Mouse (Mus musculus) forelimb bud, embryonic 11.5 days (tissue): Measurements from ENCODE around the gene A630023A22Rik.

Experiments
- DNase-seq: peaks from one replicate; pipeline ENCODE4 v3.0.0-alpha.2; 2012; ENCODE audit warnings: low read depth, low spot score

A630023A22Rik gene

GRCm38 (mm10) chr14:34087856-34088398 is 14.6 kb downstream of the A630023A22Rik start:
- no peak for DNase-seq

DNA sequence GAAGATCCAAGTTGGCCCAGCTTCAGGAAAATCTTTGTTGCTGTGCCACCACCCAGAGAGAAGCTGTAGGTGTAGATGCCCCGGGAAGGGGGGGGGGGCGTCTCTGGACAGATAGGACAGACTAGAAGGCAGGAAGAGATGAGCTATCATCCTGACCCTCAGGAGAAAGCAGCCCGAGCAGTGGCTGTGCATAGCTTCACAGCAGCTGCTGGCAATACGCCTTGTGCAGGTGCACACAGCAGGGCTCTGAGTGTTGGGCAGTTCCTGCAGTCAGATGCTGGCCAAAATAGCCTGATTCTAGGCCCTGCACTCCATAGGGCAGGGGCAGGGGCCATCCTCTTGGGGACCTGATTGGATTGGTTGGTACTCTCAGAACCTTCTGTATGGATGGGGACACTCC is 15.7 kb downstream of the A630023A22Rik start:
- no peak for DNase-seq

- no peak for DNase-seq
Measured at GRCm38 (mm10) chr14:34085731-34086130, 16.8 kb downstream of the A630023A22Rik start, which contains the start of gene Anxa8. Anxa8 (plus strand) TSS chr14:34085981.

DNA sequence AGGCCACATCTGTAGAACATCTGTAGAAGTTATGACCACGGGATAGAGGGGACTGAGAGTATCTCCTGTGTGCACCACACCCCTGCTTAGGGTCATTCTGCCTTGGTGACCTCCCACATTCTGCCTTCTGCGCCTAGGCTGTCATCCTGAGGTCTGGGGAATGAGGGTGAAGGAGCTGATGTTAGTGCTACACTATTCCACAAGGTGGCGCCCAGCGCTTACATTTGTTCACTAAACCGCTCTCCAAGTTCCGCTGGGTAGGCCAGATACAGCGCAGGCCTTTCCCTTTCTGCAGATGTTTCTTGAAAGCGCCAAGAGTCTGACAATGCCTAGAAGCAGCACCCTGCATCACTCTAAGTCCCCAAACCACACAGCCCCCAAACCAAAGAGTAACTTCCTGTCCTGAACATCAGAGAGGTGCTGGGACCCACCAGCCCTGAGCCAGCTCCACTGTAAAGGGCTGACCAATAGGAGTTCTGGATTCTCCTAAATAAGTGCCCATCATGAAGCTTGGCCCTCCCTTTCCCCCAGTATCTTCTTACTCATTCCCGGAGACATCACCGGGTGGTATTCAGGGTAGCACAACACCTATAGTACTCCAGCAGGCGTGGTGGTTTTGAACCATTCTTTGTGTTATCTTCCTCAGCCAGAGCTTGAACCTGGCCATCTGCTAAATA is 22.1 kb downstream of the A630023A22Rik start:
- DNase-seq = peak; percentile 85

DNA sequence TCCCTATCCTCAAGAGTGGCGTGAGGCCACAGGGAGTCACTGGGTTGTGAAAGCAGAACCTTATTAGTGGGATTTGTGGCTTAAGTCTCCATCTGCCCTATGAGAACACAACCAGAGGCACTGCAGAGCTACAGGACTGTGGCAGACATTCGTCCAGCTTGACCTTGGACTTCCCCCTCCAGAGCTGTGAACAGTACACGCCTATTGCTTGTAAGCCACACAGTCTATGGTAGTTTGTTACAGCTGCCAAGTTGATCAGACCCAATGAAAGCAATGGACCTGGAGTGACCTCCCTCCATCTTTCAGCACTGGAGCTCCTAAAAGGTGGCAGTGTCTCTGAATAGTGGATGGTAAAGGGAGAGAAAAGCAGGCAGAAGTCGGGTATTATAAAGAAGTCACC is 24.3 kb downstream of the A630023A22Rik start:
- DNase-seq = no peak

- no peak for DNase-seq
Measured at GRCm38 (mm10) chr14:34077222-34077621, 25.3 kb downstream of the A630023A22Rik start.

DNA sequence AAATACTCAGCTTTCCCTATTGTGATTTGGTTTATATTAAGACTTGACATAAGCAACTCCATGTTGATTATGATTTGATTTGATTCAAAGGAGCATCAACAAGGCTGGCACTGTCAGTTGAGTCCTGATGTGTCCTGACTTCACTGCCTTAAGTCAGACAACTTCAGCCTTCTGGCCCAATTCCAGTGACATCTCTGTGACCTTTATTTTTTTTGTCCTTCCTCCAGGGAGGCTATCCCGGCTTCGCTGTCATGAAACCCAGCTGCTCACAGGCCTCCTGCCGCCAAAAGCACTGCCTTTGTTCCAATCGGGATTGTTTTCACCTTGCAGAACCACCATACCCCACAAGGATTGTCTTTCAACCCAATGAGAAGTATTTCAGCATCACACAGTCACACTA is 27.2 kb downstream of the A630023A22Rik start:
- no peak for DNase-seq

- no peak for DNase-seq
Measured at GRCm38 (mm10) chr14:34071665-34072064, 30.9 kb downstream of the A630023A22Rik start.

- no peak for DNase-seq
Measured at GRCm38 (mm10) chr14:34052516-34052915, 50.0 kb downstream of the A630023A22Rik start, which contains the start of gene Antxrl. Antxrl (plus strand) TSS chr14:34052707.

DNA sequence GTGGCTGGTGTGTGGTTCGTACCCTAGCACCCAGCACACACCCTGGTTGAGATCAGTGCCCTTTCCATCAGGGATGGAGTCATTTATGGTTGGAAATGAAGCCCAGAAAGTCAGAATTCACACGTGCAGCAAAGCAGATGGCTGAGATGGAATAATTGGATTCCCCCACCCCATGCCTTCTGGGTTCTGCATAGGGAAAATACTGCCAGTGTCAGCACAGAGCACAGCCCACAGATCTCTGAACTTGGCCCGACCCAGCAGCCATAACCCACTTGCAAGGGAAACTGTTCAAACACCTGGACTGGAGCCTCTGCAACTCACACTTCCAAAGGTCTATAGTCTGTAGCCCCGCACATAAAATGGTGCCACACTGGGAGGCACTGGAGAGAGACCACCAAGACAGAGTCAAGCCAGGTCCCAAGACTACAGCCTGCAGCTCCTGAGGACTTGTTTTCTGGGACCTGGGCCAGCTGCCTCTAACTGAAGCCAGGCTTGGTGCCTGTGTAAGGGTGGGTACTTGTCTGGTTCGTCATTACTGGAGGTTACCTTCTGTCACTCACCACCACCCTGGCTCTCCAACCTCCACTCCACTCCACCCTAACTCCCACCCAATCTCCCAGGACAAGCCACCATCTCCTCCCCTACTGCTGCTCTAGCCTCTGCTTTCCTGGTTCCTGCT is 52.3 kb downstream of the A630023A22Rik start:
- DNase-seq = no peak

DNA sequence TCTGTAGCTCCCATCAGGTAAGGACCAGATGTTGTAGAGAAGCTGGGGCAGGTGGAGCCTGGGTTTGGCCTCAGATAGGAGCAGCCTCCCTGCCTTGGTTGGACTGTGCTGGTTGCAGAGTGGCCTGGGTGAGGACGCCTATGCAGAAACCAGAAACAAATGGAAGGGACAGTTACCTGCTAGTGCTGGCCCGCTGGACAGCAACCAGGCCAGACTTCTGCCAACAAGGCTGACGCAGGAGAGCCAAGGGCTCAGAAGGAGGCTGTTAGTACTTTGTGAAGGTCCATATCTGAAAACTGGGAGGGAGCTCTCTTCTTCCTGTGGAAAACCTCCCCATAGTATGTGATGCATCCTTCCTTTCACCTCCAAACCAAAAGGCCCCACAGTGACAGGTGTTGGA is 59.2 kb downstream of the A630023A22Rik start:
- no peak for DNase-seq

DNA sequence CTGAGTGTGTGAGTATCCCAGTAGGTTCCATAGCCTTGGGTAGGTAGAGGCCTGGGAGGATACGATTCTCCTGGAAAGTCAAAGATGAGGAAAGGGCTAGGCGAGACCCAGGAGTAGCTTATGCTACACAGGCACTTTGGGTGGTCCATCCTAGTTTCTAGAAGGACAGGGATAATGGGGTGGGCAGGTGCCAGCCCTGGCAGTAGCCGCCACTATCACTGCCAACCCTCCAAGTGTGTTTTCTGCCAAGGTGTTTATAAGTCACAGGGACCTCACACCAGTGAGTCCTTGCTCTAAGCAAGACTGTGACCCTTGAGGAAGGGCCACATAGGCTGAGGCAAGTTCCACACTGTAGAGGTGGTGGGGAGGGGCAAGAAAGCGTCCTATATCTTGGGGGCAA is 61.3 kb downstream of the A630023A22Rik start:
- no peak for DNase-seq

DNA sequence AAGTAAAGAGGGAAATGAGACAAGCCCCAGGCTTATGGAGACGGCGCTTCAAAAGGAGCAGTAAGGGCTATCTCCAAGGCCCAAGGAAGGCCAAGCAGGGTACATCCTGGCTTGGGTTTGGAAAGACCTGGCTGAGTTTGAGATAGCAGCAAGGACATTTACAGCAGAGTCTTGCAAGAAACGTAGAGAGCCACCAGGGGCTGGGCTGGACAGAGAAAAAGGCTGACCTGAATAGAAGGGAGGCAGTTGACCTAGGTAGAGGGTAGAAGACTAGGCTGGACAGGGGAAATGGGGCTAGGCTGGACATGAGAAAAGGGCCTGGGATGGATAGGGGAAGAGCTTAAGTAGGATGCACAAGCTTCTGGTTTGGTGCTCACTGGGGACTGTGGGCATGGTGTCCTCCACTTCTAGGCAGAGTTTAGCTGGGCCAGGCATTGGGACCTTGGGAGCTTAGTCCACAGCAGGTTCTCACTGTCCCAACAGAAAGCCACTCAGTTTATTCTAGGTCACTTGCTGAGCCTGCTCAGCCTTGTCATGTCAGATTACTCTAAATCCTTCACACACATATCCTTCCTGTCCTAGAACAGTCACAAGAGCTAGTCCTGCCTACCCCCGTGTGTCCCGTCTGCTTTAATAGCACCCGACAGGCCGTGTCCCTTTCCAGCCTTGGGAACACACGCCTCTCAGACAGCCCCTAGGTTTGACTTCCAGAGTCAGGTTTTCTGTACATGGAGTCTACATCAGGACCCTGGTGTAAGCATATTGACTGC is 68.5 kb downstream of the A630023A22Rik start:
- DNase-seq = no peak

DNA sequence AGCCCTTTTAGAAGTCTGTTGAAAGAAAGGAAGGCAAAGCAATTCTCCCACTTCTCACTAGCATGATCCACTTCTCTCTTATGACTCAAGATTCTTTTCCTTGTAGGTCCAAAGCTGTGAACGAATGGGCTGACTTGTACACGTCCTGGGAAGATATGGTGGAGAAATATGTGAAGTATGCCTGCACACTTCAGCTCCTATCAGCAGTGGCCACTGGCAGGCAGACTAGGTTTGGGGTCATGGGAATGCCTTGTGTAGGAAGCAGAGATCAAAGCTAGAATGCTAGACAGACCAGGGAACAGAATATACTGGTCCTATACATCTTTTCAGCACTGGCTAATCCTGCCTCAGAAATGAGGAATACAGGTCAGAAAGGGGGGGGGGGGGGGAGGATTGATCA is 75.8 kb downstream of the A630023A22Rik start:
- DNase-seq = no peak

GRCm38 (mm10) chr14:34016938-34017337 is 85.6 kb downstream of the A630023A22Rik start:
- no peak for DNase-seq

DNA sequence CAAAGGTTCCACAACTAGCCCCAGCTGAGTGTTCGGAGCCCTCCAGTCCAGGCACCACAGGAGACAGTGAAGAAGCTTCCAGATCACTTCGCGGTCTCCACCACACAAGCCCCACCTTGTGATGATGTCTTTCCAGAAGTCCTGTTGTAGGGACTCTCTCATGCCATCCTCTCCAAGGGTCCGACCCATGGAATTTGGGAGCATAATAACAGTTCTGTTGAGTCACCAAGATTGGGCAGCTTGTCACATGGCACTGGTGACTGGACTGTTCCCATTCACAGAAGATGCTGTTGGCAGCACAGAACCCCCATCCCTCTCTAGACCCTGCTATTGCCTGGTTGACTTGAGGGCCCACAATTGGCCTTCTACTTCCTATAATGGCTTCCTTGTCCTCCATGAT is 86.2 kb downstream of the A630023A22Rik start, which contains the start of gene Gm5460:
Gene Gm5460 (plus strand): TSS at position 378 of the 400 bp plus-strand sequence.
- DNase-seq = no peak

- no peak for DNase-seq
Measured at GRCm38 (mm10) chr14:34015063-34015462, 87.5 kb downstream of the A630023A22Rik start, which contains the start of gene Gm30083. Gm30083 (minus strand) TSS chr14:34015182.

- DNase-seq = no peak
Measured at GRCm38 (mm10) chr14:34002358-34002757, 100.2 kb downstream of the A630023A22Rik start.

DNA sequence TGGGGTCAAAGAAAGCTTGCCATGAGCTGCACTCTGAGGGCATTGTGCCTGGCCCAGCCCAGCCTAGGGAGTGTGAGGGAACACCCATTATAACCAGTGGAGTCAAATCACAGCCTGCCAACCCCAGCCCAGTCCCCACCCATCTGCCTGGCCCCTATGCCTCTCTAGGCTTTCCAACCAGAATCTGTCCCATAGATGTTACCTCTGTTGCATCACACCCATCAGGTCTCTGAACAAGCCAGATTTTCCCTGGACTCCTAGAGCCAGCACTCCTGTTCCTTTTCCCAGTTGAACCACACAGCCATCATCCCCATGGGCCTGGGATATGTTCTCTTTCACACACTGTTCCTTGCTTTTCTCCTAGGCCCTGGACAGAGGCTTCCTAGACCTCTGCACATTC is 101.1 kb downstream of the A630023A22Rik start:
- DNase-seq = no peak
